Mouse (Mus musculus): ENCODE results near the gene Adcyap1r1. TPM values are rescaled to one million over a fixed set of nuclear protein-coding genes. Genes with fewer than 3 reads are reported as not detected.

Gene Adcyap1r1
- polyA plus RNA-seq, 1 experiment from 2014 or later, result 1.3 TPM

DNA sequence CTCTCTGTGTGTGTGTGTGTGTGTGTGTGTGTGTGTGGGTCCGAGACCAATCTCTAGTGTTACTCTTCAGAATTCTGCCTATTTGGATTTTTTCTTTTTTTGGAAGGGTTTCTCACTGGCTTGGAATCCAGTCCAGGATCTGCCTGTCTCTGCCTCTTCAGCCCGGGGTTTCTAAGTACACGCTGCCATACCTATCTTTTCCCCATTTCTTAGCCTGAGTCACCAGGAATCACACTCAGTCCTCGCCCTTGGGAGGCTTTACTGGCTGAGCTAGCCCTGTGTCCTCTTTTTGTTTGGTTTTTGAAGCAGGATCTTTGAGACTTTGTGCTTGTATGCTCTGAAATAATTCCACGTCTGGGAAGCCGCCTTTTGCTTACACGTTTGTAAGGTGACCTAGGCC, 31.6 kb downstream of the Adcyap1r1 start:
- WGBS, result 77% methylated on average over 7 of the region's 7 CpGs
- DNase-seq (ENCODE audit: low spot score), result no peak

DNA sequence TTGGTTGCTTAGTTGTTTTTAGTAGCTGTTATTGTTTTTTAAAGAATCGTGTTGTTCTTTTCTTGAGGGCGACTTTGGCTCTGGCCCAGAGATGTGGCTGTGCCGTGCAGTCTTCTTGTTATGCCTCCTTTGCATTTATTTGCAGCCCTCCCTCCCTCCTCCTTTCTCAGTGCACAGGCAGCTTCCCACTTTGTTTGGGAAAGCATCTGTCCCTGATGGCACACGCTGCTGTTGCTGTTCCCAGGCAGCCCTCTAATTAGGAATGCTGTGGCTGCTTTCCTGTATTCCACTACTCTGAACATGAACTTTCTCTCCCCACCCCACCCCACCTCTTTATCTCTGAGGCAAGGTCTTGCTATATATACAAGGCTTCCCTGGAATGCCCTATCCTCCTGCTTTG, 32.4 kb downstream of the Adcyap1r1 start:
- H3K27me3 ChIP-seq (ENCODE audit: insufficient read depth, poor library complexity, severe bottlenecking), result peaks cover 13% of the 10 kb centered on the region; the same call in 1 of the 2 replicates
- H3K9me3 ChIP-seq, result no peaks in the 10 kb centered on the region
- no peaks in the 10 kb centered on the region for H3K36me3 ChIP-seq
- 49% methylated on average over 4 of the region's 4 CpGs for WGBS
- peaks cover 13% of the 10 kb centered on the region for H3K4me1 ChIP-seq
- H3K27ac ChIP-seq, result no peak overlapping the region
- no peak for DNase-seq (ENCODE audit: low spot score)
- H3K4me3 ChIP-seq, result no peak overlapping the region

More for the DNA sequence above, 31.6 kb downstream of the Adcyap1r1 start:
- Histone ChIP-seq H3K36me3 (no peaks in the 10 kb centered on the region), H3K9me3 (no peaks in the 10 kb centered on the region), H3K4me3 (no peak overlapping the region), H3K27me3 (ENCODE audit: insufficient read depth, poor library complexity, severe bottlenecking) (peaks cover 9% of the 10 kb centered on the region; the same call in 1 of the 2 replicates), H3K27ac (no peak overlapping the region), H3K4me1 (peaks cover 13% of the 10 kb centered on the region)

GRCm38 (mm10) chr6:55485216-55485615, 33.4 kb downstream of the Adcyap1r1 start:
- Histone ChIP-seq H3K27me3 (ENCODE audit: insufficient read depth, poor library complexity, severe bottlenecking) (peaks cover 16% of the 10 kb centered on the region; the same call in 1 of the 2 replicates), H3K27ac (no peak overlapping the region), H3K4me3 (no peak overlapping the region), H3K36me3 (no peaks in the 10 kb centered on the region), H3K4me1 (peaks cover 13% of the 10 kb centered on the region), H3K9me3 (no peaks in the 10 kb centered on the region)
- WGBS, result 69% methylated on average over 4 of the region's 4 CpGs
- no peak for DNase-seq (ENCODE audit: low spot score)

- H3K27ac ChIP-seq, result no peak overlapping the region
- H3K27me3 ChIP-seq (ENCODE audit: insufficient read depth, poor library complexity, severe bottlenecking), result peaks cover 26% of the 10 kb centered on the region; the same call in 1 of the 2 replicates
- H3K9me3 ChIP-seq, result no peaks in the 10 kb centered on the region
- DNase-seq (ENCODE audit: low spot score), result no peak
- 60% methylated on average over 6 of the region's 6 CpGs for WGBS
- no peak overlapping the region for H3K4me3 ChIP-seq
- H3K36me3 ChIP-seq, result no peaks in the 10 kb centered on the region
- H3K4me1 ChIP-seq, result peaks cover 13% of the 10 kb centered on the region
Observed at GRCm38 (mm10) chr6:55487726-55488125, 35.9 kb downstream of the Adcyap1r1 start.

DNA sequence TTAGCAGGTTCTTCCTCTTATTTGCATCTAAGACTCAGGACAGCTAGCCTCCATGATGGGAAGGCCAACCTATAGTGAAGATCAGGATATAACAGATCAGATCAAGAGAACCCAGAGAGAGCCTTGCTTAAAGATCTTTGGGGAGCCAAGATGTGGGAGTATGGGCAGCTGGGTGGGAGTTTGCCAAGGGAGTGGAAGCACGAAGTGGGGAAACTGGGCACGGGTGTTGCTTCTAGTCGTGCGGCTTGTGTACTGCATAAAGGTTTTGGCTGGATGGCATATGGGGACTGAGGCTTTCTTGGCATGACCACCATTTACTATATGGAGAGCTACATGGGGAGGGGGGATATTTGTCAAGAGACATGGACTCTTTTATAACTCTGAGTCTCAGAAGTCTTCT, 44.4 kb downstream of the Adcyap1r1 start:
- 95% methylated on average over 4 of the region's 4 CpGs for WGBS
- H3K4me1 ChIP-seq, result no peaks in the 10 kb centered on the region
- DNase-seq (ENCODE audit: low spot score), result no peak
- H3K4me3 ChIP-seq, result no peak overlapping the region
- H3K27me3 ChIP-seq (ENCODE audit: insufficient read depth, poor library complexity, severe bottlenecking), result peaks cover 79% of the 10 kb centered on the region
- no peaks in the 10 kb centered on the region for H3K9me3 ChIP-seq
- H3K36me3 ChIP-seq, result no peaks in the 10 kb centered on the region
- no peak overlapping the region for H3K27ac ChIP-seq

- Histone ChIP-seq H3K27ac (no peak overlapping the region), H3K4me3 (no peak overlapping the region), H3K4me1 (no peaks in the 10 kb centered on the region), H3K9me3 (no peaks in the 10 kb centered on the region), H3K36me3 (no peaks in the 10 kb centered on the region), H3K27me3 (ENCODE audit: insufficient read depth, poor library complexity, severe bottlenecking) (peaks cover 71% of the 10 kb centered on the region; the same call in 1 of the 2 replicates)
- no peak for DNase-seq (ENCODE audit: low spot score)
Observed at GRCm38 (mm10) chr6:55498753-55499152, 47.0 kb downstream of the Adcyap1r1 start.

GRCm38 (mm10) chr6:55501061-55501460, 49.3 kb downstream of the Adcyap1r1 start:
- no peak overlapping the region for H3K4me3 ChIP-seq
- peaks cover 50% of the 10 kb centered on the region; the same call in 1 of the 2 replicates for H3K27me3 ChIP-seq (ENCODE audit: insufficient read depth, poor library complexity, severe bottlenecking)
- 48% methylated on average over 6 of the region's 6 CpGs for WGBS
- H3K36me3 ChIP-seq, result no peaks in the 10 kb centered on the region
- H3K27ac ChIP-seq, result no peak overlapping the region
- no peaks in the 10 kb centered on the region for H3K4me1 ChIP-seq
- no peak for DNase-seq (ENCODE audit: low spot score)
- H3K9me3 ChIP-seq, result no peaks in the 10 kb centered on the region

GRCm38 (mm10) chr6:55502309-55502708, 50.5 kb downstream of the Adcyap1r1 start:
- Histone ChIP-seq H3K27ac (no peak overlapping the region), H3K4me3 (no peak overlapping the region), H3K27me3 (ENCODE audit: insufficient read depth, poor library complexity, severe bottlenecking) (peaks cover 43% of the 10 kb centered on the region; the same call in 1 of the 2 replicates), H3K9me3 (no peaks in the 10 kb centered on the region), H3K36me3 (no peaks in the 10 kb centered on the region), H3K4me1 (no peaks in the 10 kb centered on the region)
- DNase-seq (ENCODE audit: low spot score), result no peak
- 88% methylated on average over 7 of the region's 7 CpGs for WGBS

- no peak overlapping the region for H3K27ac ChIP-seq
- 0 out of 2 replicates have a peak, but pooled peaks cover 3% of the 10 kb centered on the region for H3K4me1 ChIP-seq
- WGBS, result 88% methylated on average over 2 of the region's 2 CpGs
- H3K36me3 ChIP-seq, result no peaks in the 10 kb centered on the region
- H3K27me3 ChIP-seq (ENCODE audit: insufficient read depth, poor library complexity, severe bottlenecking), result peaks cover 26% of the 10 kb centered on the region
- DNase-seq (ENCODE audit: low spot score), result no peak
- no peak overlapping the region for H3K4me3 ChIP-seq
- H3K9me3 ChIP-seq, result no peaks in the 10 kb centered on the region
Observed at GRCm38 (mm10) chr6:55504797-55505488, 53.2 kb downstream of the Adcyap1r1 start.

DNA sequence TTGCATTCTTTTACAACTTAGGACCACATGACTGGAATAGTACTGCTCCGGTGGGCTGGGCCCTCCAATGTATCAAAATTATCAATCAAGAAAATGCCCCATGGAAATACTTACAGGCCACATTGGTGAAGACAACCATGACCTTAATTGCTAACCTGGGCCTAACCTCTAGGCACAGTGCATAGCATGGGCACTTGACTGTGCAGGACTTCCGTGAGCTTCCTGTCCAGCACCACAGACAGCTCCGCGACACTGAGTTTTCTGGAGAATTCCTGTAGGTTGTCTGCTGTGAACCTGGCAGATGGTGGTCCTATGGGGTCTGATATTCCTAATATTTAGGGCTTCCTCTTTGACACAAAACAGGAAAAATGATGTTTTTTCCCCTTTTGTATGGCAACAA, 54.7 kb downstream of the Adcyap1r1 start:
- Histone ChIP-seq H3K27ac (no peak overlapping the region), H3K27me3 (ENCODE audit: insufficient read depth, poor library complexity, severe bottlenecking) (peaks cover 13% of the 10 kb centered on the region), H3K9me3 (no peaks in the 10 kb centered on the region), H3K4me1 (peaks cover 7% of the 10 kb centered on the region), H3K36me3 (no peaks in the 10 kb centered on the region), H3K4me3 (no peak overlapping the region)
- WGBS, result 71% methylated on average over 4 of the region's 4 CpGs
- no peak for DNase-seq (ENCODE audit: low spot score)

- 64% methylated on average over 6 of the region's 6 CpGs for WGBS
- peaks cover 7% of the 10 kb centered on the region for H3K27me3 ChIP-seq (ENCODE audit: insufficient read depth, poor library complexity, severe bottlenecking)
- H3K9me3 ChIP-seq, result no peaks in the 10 kb centered on the region
- no peak overlapping the region for H3K27ac ChIP-seq
- peaks cover 8% of the 10 kb centered on the region for H3K4me1 ChIP-seq
- H3K36me3 ChIP-seq, result no peaks in the 10 kb centered on the region
- H3K4me3 ChIP-seq, result no peak overlapping the region
- DNase-seq (ENCODE audit: low spot score), result no peak
Observed at GRCm38 (mm10) chr6:55509130-55509870, 57.5 kb downstream of the Adcyap1r1 start.

- H3K27ac ChIP-seq, result no peak overlapping the region
- no peaks in the 10 kb centered on the region for H3K9me3 ChIP-seq
- H3K27me3 ChIP-seq (ENCODE audit: insufficient read depth, poor library complexity, severe bottlenecking), result peaks cover 7% of the 10 kb centered on the region
- peaks cover 8% of the 10 kb centered on the region for H3K4me1 ChIP-seq
- 22% methylated on average over 12 of the region's 12 CpGs for WGBS
- H3K4me3 ChIP-seq, result no peak overlapping the region
- peak; percentile 83 for DNase-seq (ENCODE audit: low spot score)
- no peaks in the 10 kb centered on the region for H3K36me3 ChIP-seq
Observed at GRCm38 (mm10) chr6:55511212-55512065, 59.7 kb downstream of the Adcyap1r1 start.
